Mouse (Mus musculus): Measurements from ENCODE around the gene Lrrtm3. TPM values are rescaled to one million over a fixed set of nuclear protein-coding genes. Genes with fewer than 3 reads are reported as not detected.

The Lrrtm3 gene
- polyA plus RNA-seq, 1 experiment from 2014 or later, result 0.83 TPM

GRCm38 (mm10) chr10:63978101-63978500 is 112.0 kb downstream of the Lrrtm3 start:
- no peak for ATAC-seq (ENCODE audit: extremely low read depth, insufficient number of reproducible peaks, low FRiP score, low TSS enrichment)
- H3K4me3 ChIP-seq, result peak overlapping the region; percentile 26
- H3K36me3 ChIP-seq, result no peaks in the 10 kb centered on the region
- H3K4me1 ChIP-seq, result peaks cover 14% of the 10 kb centered on the region
- no peaks in the 10 kb centered on the region for H3K9me3 ChIP-seq
- 0 out of 2 replicates have a peak overlapping the region, but pooled peaks have one; percentile 10 for H3K9ac ChIP-seq
- H3K27ac ChIP-seq (replicated peaks), result peak overlapping the region; percentile 20; the same call in 1 of the 2 replicates
- no peaks in the 10 kb centered on the region for H3K27me3 ChIP-seq (replicated peaks)
- H3K4me2 ChIP-seq, result peak overlapping the region; percentile 58
- 29% methylated on average over 11 of the region's 11 CpGs for WGBS

GRCm38 (mm10) chr10:63972300-63972699 is 117.8 kb downstream of the Lrrtm3 start:
- Histone ChIP-seq H3K9me3 (no peaks in the 10 kb centered on the region), H3K27ac (replicated peaks) (no peak overlapping the region), H3K4me1 (no peaks in the 10 kb centered on the region), H3K9ac (no peak overlapping the region), H3K27me3 (replicated peaks) (no peaks in the 10 kb centered on the region), H3K36me3 (no peaks in the 10 kb centered on the region), H3K4me2 (no peak overlapping the region), H3K4me3 (no peak overlapping the region)
- no peak for ATAC-seq (ENCODE audit: extremely low read depth, insufficient number of reproducible peaks, low FRiP score, low TSS enrichment)
- WGBS, result 64% methylated on average over 2 of the region's 2 CpGs

GRCm38 (mm10) chr10:63954308-63954930 is 135.7 kb downstream of the Lrrtm3 start:
- Histone ChIP-seq H3K27me3 (replicated peaks) (no peaks in the 10 kb centered on the region), H3K9me3 (no peaks in the 10 kb centered on the region), H3K27ac (replicated peaks) (peak overlapping the region; percentile 62), H3K36me3 (no peaks in the 10 kb centered on the region), H3K4me2 (no peak overlapping the region), H3K4me3 (no peak overlapping the region), H3K9ac (0 out of 2 replicates have a peak overlapping the region, but pooled peaks have one; percentile 19), H3K4me1 (peaks cover 36% of the 10 kb centered on the region)
- WGBS, result 10% methylated on average over 6 of the region's 7 CpGs
- peak; percentile 14; the same call in 1 of the 2 replicates for ATAC-seq (ENCODE audit: extremely low read depth, insufficient number of reproducible peaks, low FRiP score, low TSS enrichment)

- WGBS, result 48% methylated on average over 1 of the region's 1 CpGs
- H3K36me3 ChIP-seq, result no peaks in the 10 kb centered on the region
- H3K27me3 ChIP-seq (replicated peaks), result no peaks in the 10 kb centered on the region
- H3K9ac ChIP-seq, result no peak overlapping the region
- no peaks in the 10 kb centered on the region for H3K9me3 ChIP-seq
- peaks cover 43% of the 10 kb centered on the region for H3K4me1 ChIP-seq
- no peak overlapping the region for H3K4me3 ChIP-seq
- ATAC-seq (ENCODE audit: extremely low read depth, insufficient number of reproducible peaks, low FRiP score, low TSS enrichment), result no peak
- no peak overlapping the region for H3K27ac ChIP-seq (replicated peaks)
- H3K4me2 ChIP-seq, result no peak overlapping the region
Observed at GRCm38 (mm10) chr10:63951481-63951880, 138.6 kb downstream of the Lrrtm3 start.

GRCm38 (mm10) chr10:63950867-63951266 is 139.2 kb downstream of the Lrrtm3 start:
- Histone ChIP-seq H3K9me3 (no peaks in the 10 kb centered on the region), H3K27me3 (replicated peaks) (no peaks in the 10 kb centered on the region), H3K27ac (replicated peaks) (peak overlapping the region; percentile 58), H3K4me1 (peaks cover 46% of the 10 kb centered on the region), H3K4me2 (peak overlapping the region; percentile 31), H3K4me3 (no peak overlapping the region), H3K36me3 (no peaks in the 10 kb centered on the region), H3K9ac (no peak overlapping the region)
- ATAC-seq (ENCODE audit: extremely low read depth, insufficient number of reproducible peaks, low FRiP score, low TSS enrichment), result no peak
- WGBS, result 31% methylated on average over 8 of the region's 8 CpGs

- no peak for ATAC-seq (ENCODE audit: extremely low read depth, insufficient number of reproducible peaks, low FRiP score, low TSS enrichment)
Observed at GRCm38 (mm10) chr10:63947266-63947665, 142.8 kb downstream of the Lrrtm3 start.

GRCm38 (mm10) chr10:63945534-63945933 is 144.5 kb downstream of the Lrrtm3 start:
- ATAC-seq (ENCODE audit: extremely low read depth, insufficient number of reproducible peaks, low FRiP score, low TSS enrichment), result no peak
- WGBS, result 74% methylated on average over 3 of the region's 3 CpGs

More at GRCm38 (mm10) chr10:63947266-63947665, 142.8 kb downstream of the Lrrtm3 start:
- H3K9me3 ChIP-seq, result no peaks in the 10 kb centered on the region
- H3K9ac ChIP-seq, result no peak overlapping the region
- no peaks in the 10 kb centered on the region for H3K27me3 ChIP-seq (replicated peaks)
- no peak overlapping the region for H3K27ac ChIP-seq (replicated peaks)
- H3K36me3 ChIP-seq, result no peaks in the 10 kb centered on the region
- WGBS, result 73% methylated on average over 4 of the region's 4 CpGs
- H3K4me1 ChIP-seq, result peaks cover 31% of the 10 kb centered on the region
- no peak overlapping the region for H3K4me2 ChIP-seq
- H3K4me3 ChIP-seq, result no peak overlapping the region

GRCm38 (mm10) chr10:63933946-63934345 is 156.1 kb downstream of the Lrrtm3 start:
- Histone ChIP-seq H3K27ac (replicated peaks) (no peak overlapping the region), H3K36me3 (no peaks in the 10 kb centered on the region), H3K27me3 (replicated peaks) (no peaks in the 10 kb centered on the region), H3K4me3 (no peak overlapping the region), H3K9ac (no peak overlapping the region), H3K4me2 (no peak overlapping the region), H3K9me3 (no peaks in the 10 kb centered on the region), H3K4me1 (0 out of 2 replicates have a peak, but pooled peaks cover 3% of the 10 kb centered on the region)
- no peak for ATAC-seq (ENCODE audit: extremely low read depth, insufficient number of reproducible peaks, low FRiP score, low TSS enrichment)
- 47% methylated on average over 5 of the region's 5 CpGs for WGBS

More at GRCm38 (mm10) chr10:63945534-63945933, 144.5 kb downstream of the Lrrtm3 start:
- Histone ChIP-seq H3K27me3 (replicated peaks) (no peaks in the 10 kb centered on the region), H3K27ac (replicated peaks) (no peak overlapping the region), H3K9me3 (no peaks in the 10 kb centered on the region), H3K4me2 (no peak overlapping the region), H3K4me3 (no peak overlapping the region), H3K4me1 (peaks cover 18% of the 10 kb centered on the region), H3K9ac (no peak overlapping the region), H3K36me3 (no peaks in the 10 kb centered on the region)

- Histone ChIP-seq H3K27me3 (replicated peaks) (no peaks in the 10 kb centered on the region), H3K4me3 (no peak within 1 kb of the TSS), H3K27ac (replicated peaks) (no peak within 1 kb of the TSS), H3K9ac (no peak within 1 kb of the TSS), H3K9me3 (no peaks in the 10 kb centered on the region), H3K4me1 (no peaks in the 10 kb centered on the region), H3K4me2 (no peak within 1 kb of the TSS), H3K36me3 (no peaks in the 10 kb centered on the region)
- no peak for ATAC-seq (ENCODE audit: extremely low read depth, insufficient number of reproducible peaks, low FRiP score, low TSS enrichment)
Observed at GRCm38 (mm10) chr10:63927334-63927733, 162.7 kb downstream of the Lrrtm3 start, which contains the start of gene Gm10118. Gene Gm10118, minus strand, starts transcription at chr10:63927434.

- no peak overlapping the region for H3K27ac ChIP-seq (replicated peaks)
- H3K4me2 ChIP-seq, result no peak overlapping the region
- no peaks in the 10 kb centered on the region for H3K9me3 ChIP-seq
- ATAC-seq (ENCODE audit: extremely low read depth, insufficient number of reproducible peaks, low FRiP score, low TSS enrichment), result no peak
- H3K9ac ChIP-seq, result no peak overlapping the region
- H3K27me3 ChIP-seq (replicated peaks), result no peaks in the 10 kb centered on the region
- H3K4me1 ChIP-seq, result no peaks in the 10 kb centered on the region
- no peaks in the 10 kb centered on the region for H3K36me3 ChIP-seq
- H3K4me3 ChIP-seq, result no peak overlapping the region
Observed at GRCm38 (mm10) chr10:63908878-63909277, 181.2 kb downstream of the Lrrtm3 start.

- no peak overlapping the region for H3K4me2 ChIP-seq
- H3K9ac ChIP-seq, result no peak overlapping the region
- ATAC-seq (ENCODE audit: extremely low read depth, insufficient number of reproducible peaks, low FRiP score, low TSS enrichment), result no peak
- H3K9me3 ChIP-seq, result no peaks in the 10 kb centered on the region
- H3K27me3 ChIP-seq (replicated peaks), result no peaks in the 10 kb centered on the region
- no peak overlapping the region for H3K27ac ChIP-seq (replicated peaks)
- H3K4me3 ChIP-seq, result no peak overlapping the region
- peaks cover 21% of the 10 kb centered on the region for H3K4me1 ChIP-seq
- no peaks in the 10 kb centered on the region for H3K36me3 ChIP-seq
Observed at GRCm38 (mm10) chr10:63899891-63900290, 190.2 kb downstream of the Lrrtm3 start.

GRCm38 (mm10) chr10:63894612-63895011 is 195.5 kb downstream of the Lrrtm3 start:
- ATAC-seq (ENCODE audit: extremely low read depth, insufficient number of reproducible peaks, low FRiP score, low TSS enrichment), result no peak
- Histone ChIP-seq H3K4me3 (no peak overlapping the region), H3K27me3 (replicated peaks) (no peaks in the 10 kb centered on the region), H3K27ac (replicated peaks) (no peak overlapping the region), H3K9me3 (no peaks in the 10 kb centered on the region), H3K9ac (no peak overlapping the region), H3K4me2 (no peak overlapping the region), H3K4me1 (peaks cover 16% of the 10 kb centered on the region), H3K36me3 (no peaks in the 10 kb centered on the region)
- WGBS, result 79% methylated on average over 5 of the region's 5 CpGs

Data from heart, embryonic 13.5 days (tissue).